Mouse (Mus musculus) midbrain, postnatal 0 days (tissue): Measurements from ENCODE around the gene Dhx9. TPM values are rescaled to one million over a fixed set of nuclear protein-coding genes. Genes with fewer than 3 reads are reported as not detected.
A peak's percentile ranks its signal among the peaks of the same experiment; 100 is the strongest.

Experiments used
- ATAC-seq: fragments of 200-750 bp; cut with Nextera tagmentation; 2 replicates; pipeline ENCODE4 v1.8.0; 2017; ENCODE audit warnings: moderate number of reproducible peaks, mild to moderate bottlenecking, moderate TSS enrichment, moderate library complexity; ENCODE audit not compliant: low FRiP score
- DNase-seq: peaks from one replicate; pipeline ENCODE4 v3.0.0-alpha.2; 2015; ENCODE audit warnings: low spot score
- H3K27ac ChIP-seq: fragments of 300-500 bp; sonication (generic); 2 replicates; pipeline ENCODE4 v1.5.1; 2014; ENCODE audit warnings: low read depth, mild to moderate bottlenecking, low read length, mixed read lengths
- H3K27me3 ChIP-seq: fragments of 300-500 bp; sonication (generic); 2 replicates; pipeline ENCODE4 v1.6.1; 2014; ENCODE audit warnings: low read length, control low read depth, mixed read lengths; ENCODE audit not compliant: insufficient read depth
- H3K36me3 ChIP-seq: fragments of 300-500 bp; sonication (generic); 2 replicates; pipeline ENCODE4 v1.6.1; 2014; ENCODE audit warnings: low read length, control low read depth, mixed read lengths; ENCODE audit not compliant: insufficient read depth
- H3K4me1 ChIP-seq: fragments of 300-500 bp; sonication (generic); 2 replicates; pipeline ENCODE4 v1.6.1; 2014; ENCODE audit warnings: mild to moderate bottlenecking, control low read depth, antibody characterized with exemption, low read length, mixed read lengths; ENCODE audit not compliant: insufficient read depth
- H3K4me2 ChIP-seq: fragments of 300-500 bp; sonication (generic); 2 replicates; pipeline ENCODE4 v1.6.1; 2014; ENCODE audit warnings: low read depth, mild to moderate bottlenecking, low read length, mixed read lengths; ENCODE audit not compliant: poor library complexity, severe bottlenecking
- H3K4me3 ChIP-seq: fragments of 300-500 bp; sonication (generic); 2 replicates; pipeline ENCODE4 v1.5.1; 2014; ENCODE audit warnings: low read depth, mild to moderate bottlenecking, low read length, moderate library complexity
- H3K9ac ChIP-seq: fragments of 300-500 bp; sonication (generic); replicated peaks from 2 replicates; pipeline ENCODE4 v1.6.1; 2014; ENCODE audit warnings: mild to moderate bottlenecking, low read length, moderate library complexity, mixed read lengths; ENCODE audit not compliant: poor library complexity, severe bottlenecking
- H3K9me3 ChIP-seq: fragments of 300-500 bp; sonication (generic); 2 replicates; pipeline ENCODE4 v1.6.1; 2016; ENCODE audit warnings: low read length, control low read depth
- CTCF ChIP-seq: IDR thresholded peaks from 2 replicates; pipeline ENCODE4 v1.5.1; 2016; ENCODE audit warnings: antibody characterized with exemption, mild to moderate bottlenecking
- WGBS: fragments of 180-500 bp; shearing (Covaris S2); extraction: QIAGEN DNeasy Blood & Tissue Kit; methylation state at CpG from one replicate; pipeline ENCODE4 v1.1.7; 2014; 5-methylcytosine and 5-hydroxymethylcytosine counted together
- polyA plus RNA-seq: library from polyadenylated mRNA; unstranded; fragments of >200 nt; fragmentation: Nextera tagmentation; extraction: Ambion mirVana; gene quantifications from 2 replicates; pipeline ENCODE4 v1.2.1, GENCODE M21; 2015
- total RNA-seq: library from RNA; depleted of rRNA; stranded (reverse); fragments of >200 nt; gene quantifications from 2 replicates; pipeline ENCODE4 v1.2.3, GENCODE M21; 2014

The Dhx9 gene
- total and polyA plus RNA-seq, 2 experiments from 2014 or later, result 30.0 to 53.7 TPM

DNA sequence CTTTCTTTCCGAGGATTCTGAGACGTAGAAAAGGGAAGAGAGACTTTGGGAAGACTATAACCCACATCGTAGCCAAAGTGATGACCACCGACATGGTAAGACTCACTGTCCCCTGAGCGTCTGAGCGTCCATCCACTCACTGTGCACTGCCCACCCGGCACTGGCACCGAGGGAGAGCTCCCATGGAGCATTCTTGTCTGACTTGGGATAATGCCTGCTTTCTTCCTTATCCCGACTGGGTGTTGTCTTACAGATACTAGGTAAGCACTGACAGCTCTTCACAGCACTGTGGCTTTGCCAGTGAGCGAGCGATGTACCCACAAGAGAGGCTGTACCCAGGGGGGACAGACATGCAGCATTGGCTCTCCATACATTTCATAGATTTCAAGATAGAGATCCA is 49.9 kb downstream of the Dhx9 start:
- H3K4me3 ChIP-seq, result no peak overlapping the region
- no peaks in the 10 kb centered on the region for H3K36me3 ChIP-seq
- no peak for TF ChIP-seq CTCF
- no peak overlapping the region for H3K9ac ChIP-seq
- ATAC-seq (no peak), DNase-seq (no peak)
- no peaks in the 10 kb centered on the region for H3K9me3 ChIP-seq
- H3K27me3 ChIP-seq, result no peaks in the 10 kb centered on the region
- no peak overlapping the region for H3K27ac ChIP-seq
- H3K4me1 ChIP-seq, result no peaks in the 10 kb centered on the region
- H3K4me2 ChIP-seq, result no peak overlapping the region
- WGBS, result 86% methylated on average over 11 of the region's 11 CpGs

DNA sequence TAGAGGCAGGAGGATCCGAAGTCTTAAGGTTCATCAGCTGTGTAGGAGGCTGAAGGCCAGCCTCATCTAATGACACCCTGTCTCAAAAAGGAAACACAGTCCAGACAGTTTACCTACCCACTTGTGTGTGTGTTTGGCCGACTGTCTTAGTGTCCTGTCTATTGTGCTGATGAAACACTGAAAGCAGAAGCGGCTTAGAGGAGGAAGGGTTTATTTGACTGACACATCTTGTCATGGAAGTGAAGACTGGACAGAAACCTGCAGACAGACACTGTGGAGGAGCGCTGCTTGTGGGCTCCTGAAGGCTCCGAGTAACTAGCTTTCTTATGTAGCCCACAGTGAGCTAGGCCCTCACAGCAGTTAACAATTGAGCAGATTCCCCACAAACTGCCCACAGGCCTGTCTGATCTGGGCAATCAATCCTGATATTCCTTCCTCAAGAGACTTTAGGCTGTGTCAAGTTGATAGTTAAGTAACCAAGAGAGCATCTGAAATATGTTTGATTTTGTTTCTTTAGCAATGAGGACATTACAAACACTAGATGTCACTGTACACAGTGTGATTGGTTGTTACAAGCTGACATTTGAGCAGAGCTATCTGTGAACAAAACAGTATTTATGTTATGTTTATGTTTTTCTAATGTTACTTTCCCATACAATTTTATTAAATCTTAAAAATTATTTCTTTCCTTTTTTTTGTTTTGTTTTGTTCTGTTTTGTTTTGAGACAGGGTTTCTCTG is 53.4 kb downstream of the Dhx9 start:
- DNase-seq, result no peak
- Histone ChIP-seq H3K9ac (no peak overlapping the region), H3K27me3 (no peaks in the 10 kb centered on the region), H3K4me1 (no peaks in the 10 kb centered on the region), H3K27ac (no peak overlapping the region), H3K9me3 (no peaks in the 10 kb centered on the region), H3K36me3 (no peaks in the 10 kb centered on the region), H3K4me2 (no peak overlapping the region), H3K4me3 (no peak overlapping the region)
- no peak for ATAC-seq
- WGBS, result 85% methylated on average over 5 of the region's 5 CpGs
- peak; percentile 54 for TF ChIP-seq CTCF

DNA sequence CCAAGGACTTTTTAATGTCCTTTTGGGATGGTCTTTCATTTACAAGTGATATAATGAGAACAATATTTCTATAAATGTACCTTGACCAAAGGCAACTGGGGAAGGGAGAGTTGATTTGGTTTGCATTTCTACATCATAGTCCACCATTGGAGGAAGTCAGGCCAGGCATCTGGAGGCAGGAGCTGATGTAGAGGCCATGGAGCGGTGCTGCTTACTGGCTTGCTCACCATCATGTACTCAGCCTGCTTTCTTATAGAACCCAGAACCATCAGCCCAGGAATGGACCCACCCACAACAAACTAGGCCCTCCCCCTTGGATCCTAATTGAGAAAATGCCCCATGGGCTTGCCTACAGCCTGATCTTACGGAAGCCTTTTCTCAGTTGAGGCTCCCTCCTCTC is 55.1 kb downstream of the Dhx9 start:
- no peaks in the 10 kb centered on the region for H3K27me3 ChIP-seq
- DNase-seq (no peak), ATAC-seq (no peak)
- H3K4me2 ChIP-seq, result no peak overlapping the region
- no peak overlapping the region for H3K4me3 ChIP-seq
- H3K9me3 ChIP-seq, result no peaks in the 10 kb centered on the region
- H3K27ac ChIP-seq, result no peak overlapping the region
- 78% methylated on average over 2 of the region's 2 CpGs for WGBS
- no peaks in the 10 kb centered on the region for H3K36me3 ChIP-seq
- no peak for TF ChIP-seq CTCF
- H3K4me1 ChIP-seq, result no peaks in the 10 kb centered on the region
- H3K9ac ChIP-seq, result no peak overlapping the region

DNA sequence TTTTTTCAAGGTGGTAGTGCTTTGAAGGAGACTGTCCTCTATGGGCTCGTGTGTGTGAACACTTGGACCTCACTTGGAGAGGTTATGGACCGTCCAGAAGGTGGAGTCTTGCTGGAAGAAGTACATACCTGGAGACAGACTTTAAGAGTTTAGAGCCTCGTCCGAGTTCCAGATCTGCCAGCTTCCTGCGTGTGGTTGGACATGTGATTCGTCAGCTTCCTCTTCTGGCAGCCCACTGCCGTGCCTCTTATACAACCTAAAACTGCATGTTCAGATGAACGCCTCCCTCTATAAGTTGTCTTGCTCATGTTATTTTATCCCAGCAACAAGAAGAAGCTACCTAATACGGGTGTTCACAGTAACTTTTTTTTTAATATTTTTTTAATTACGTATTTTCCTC is 55.8 kb downstream of the Dhx9 start:
- TF ChIP-seq CTCF, result no peak
- Histone ChIP-seq H3K36me3 (no peaks in the 10 kb centered on the region), H3K9ac (no peak overlapping the region), H3K27ac (no peak overlapping the region), H3K4me1 (no peaks in the 10 kb centered on the region), H3K27me3 (no peaks in the 10 kb centered on the region), H3K4me3 (no peak overlapping the region), H3K9me3 (no peaks in the 10 kb centered on the region), H3K4me2 (no peak overlapping the region)
- no peak for DNase-seq
- ATAC-seq, result no peak
- 85% methylated on average over 10 of the region's 10 CpGs for WGBS

DNA sequence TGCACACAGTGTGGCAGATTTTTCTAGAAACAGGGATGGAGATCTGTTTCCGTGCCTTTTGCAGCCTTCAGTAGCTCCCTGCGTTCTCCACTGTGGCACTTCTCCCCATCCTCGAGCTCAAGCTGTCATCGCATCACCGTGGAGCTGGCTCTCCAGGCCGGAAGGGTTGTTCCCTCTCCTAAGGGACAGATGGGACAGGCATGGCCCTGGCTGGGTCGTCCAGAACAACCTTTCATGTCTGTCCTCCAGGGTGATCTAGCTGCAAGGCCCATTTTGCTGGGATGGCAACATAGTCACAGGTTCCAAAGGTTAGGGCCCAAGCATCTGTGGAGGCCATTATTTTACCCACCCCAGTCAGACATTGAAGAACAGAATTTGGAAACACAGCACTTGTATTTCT is 56.3 kb downstream of the Dhx9 start:
- H3K9ac ChIP-seq, result no peak overlapping the region
- H3K36me3 ChIP-seq, result no peaks in the 10 kb centered on the region
- ATAC-seq (no peak), DNase-seq (no peak)
- no peak for TF ChIP-seq CTCF
- no peaks in the 10 kb centered on the region for H3K9me3 ChIP-seq
- no peak overlapping the region for H3K4me2 ChIP-seq
- no peak overlapping the region for H3K4me3 ChIP-seq
- no peaks in the 10 kb centered on the region for H3K27me3 ChIP-seq
- H3K27ac ChIP-seq, result no peak overlapping the region
- H3K4me1 ChIP-seq, result no peaks in the 10 kb centered on the region
- 77% methylated on average over 7 of the region's 7 CpGs for WGBS

DNA sequence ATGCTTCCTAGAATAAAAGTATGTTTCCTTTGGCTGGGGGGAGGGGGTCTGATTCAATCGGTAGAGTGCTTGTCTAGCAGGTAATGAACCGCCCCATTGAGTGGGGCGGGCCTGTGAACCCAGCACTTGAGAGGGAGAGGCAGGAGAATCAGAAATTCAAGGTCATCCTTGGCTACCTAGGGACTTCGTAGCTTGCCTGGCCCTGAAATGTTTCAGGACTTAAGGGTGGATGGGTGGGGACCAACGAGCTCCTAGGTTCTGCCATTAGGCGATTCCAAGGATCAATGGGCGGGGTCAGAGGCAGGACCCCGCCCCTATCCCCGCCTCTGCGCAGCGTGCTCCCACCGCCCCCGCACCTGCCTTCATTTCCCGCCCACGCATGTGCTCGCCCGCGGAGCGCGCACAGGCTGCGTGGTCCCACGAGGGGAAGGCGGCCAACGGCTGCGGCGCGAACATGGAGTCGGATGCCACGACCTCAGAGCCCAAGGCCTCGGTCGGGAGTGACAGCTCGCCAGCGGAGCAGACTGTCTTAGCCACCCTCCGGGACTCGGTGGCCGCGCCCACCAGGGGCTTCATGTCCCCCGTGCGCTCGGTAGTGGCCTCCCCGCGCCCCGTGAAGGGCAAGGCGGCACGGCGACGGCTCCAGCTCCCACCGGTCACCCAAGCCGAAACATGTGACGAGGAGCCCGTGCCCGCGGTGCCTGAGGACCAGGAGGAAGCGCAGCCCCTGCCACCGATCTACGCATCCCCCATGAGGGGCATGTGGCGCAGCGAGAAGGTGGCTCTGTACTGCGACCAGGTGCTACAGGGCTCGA is 62.5 kb downstream of the Dhx9 start, which contains the start of gene Shcbp1l:
Gene Shcbp1l (plus strand): TSS at position 393 of the 815 bp plus-strand sequence.
- peak; percentile 91 for ATAC-seq
- H3K9ac ChIP-seq, result peak within 1 kb of the TSS; percentile 79
- H3K9me3 ChIP-seq, result no peaks in the 10 kb centered on the region
- H3K4me1 ChIP-seq, result 0 out of 2 replicates have a peak, but pooled peaks cover 3% of the 10 kb centered on the region
- peak within 1 kb of the TSS; percentile 89 for H3K4me2 ChIP-seq
- peak; percentile 89 for DNase-seq
- H3K4me3 ChIP-seq, result peak within 1 kb of the TSS; percentile 50
- H3K27ac ChIP-seq, result peak within 1 kb of the TSS; percentile 32
- no peak for TF ChIP-seq CTCF
- H3K27me3 ChIP-seq, result no peaks in the 10 kb centered on the region
- WGBS, result 2% methylated on average over 57 of the region's 60 CpGs
- H3K36me3 ChIP-seq, result no peaks in the 10 kb centered on the region
